Mouse (Mus musculus) forelimb bud, embryonic 11.5 days (tissue): ENCODE measurements around the gene Mip.
"Not testable (repeated sequence)": the region's sequence is repeated elsewhere in the genome, so short reads cannot be mapped to it uniquely, and the experiment has no call there.

ENCODE experiments used
- DNase-seq: peaks from one replicate; pipeline ENCODE4 v3.0.0-alpha.2; 2012; ENCODE audit warnings: low read depth, low spot score

The Mip gene

DNA sequence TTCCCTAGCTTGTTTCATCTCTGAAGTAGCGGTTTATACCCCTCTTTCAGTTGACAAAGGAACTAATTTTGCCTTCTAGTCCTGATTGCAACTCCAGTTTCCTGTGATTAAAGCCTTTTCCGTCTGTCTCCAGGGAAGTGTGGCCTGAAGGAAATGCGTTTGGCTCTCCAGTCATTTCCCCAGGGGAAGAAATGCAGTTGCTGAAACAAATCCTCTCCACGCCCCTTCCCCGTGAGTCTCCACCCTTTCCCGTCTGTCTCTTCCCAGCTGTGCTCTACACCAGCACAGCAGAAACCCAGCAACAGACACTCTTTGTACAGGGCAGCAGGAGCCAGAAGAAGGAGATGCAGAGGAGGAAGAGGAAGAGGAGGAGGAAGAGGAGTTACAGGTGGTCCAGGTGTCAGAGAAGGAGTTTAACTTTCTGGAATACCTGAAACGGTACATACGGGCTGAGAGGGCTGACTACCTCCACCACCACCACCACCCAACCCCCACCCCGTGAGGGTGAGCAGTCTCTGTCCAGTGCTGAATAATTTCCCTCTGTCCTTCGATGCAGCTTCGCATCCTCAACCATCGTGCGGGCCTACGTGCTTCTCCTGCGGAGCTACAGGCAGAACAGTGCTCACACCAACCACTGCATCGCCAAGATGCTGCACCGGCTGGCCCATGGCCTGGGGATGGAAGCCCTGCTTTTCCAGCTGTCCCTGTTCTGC is 21.5 kb downstream of the Mip start:
- DNase-seq, result no peak

- no peak for DNase-seq
These were observed 24.9 kb downstream of the Mip start for GRCm38 (mm10) chr10:128250565-128250964.

GRCm38 (mm10) chr10:128253677-128254255 is 28.1 kb downstream of the Mip start, which contains the start of gene Apon:
TSS of gene Apon (plus strand) at chr10:128254096.
- DNase-seq, result no peak

DNA sequence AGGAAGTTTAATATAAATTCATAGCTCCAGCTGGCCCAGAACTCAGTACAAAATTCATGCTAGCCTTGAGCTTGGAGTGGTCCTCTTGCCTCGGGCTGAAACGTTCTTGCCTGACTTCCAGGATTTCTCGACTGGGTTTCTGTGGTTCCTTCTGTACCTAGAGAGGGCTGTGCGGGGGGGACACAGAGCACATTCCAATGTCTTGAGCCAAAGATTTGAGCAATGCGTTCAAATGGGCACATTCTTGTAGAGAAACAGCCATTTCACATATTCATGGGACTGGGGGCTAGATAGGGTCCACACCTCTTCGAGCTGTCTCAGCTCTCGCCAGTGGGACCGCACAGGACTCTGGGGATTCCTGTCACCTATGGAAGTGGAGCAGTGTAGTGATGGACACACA is 30.3 kb downstream of the Mip start:
- DNase-seq, result no peak

DNA sequence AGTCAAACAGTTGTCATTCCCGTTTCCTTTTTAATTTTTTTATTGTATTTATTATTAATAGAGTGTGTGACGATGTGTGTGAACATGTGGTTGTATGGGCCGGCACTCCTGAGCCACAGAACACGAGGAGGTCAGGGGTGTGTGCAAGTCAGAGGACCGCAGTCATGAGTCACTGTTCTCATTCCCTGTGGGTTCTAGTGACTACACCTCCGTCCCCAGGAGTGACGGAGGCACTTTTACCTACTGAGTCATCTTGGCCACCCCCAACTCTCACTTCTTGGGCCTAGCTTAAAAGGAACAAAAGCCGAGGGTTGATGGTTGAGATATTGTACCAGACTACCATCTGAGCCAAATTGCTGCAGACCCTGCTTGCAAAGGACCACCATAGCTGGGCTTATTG is 30.7 kb downstream of the Mip start:
- no peak for DNase-seq

DNA sequence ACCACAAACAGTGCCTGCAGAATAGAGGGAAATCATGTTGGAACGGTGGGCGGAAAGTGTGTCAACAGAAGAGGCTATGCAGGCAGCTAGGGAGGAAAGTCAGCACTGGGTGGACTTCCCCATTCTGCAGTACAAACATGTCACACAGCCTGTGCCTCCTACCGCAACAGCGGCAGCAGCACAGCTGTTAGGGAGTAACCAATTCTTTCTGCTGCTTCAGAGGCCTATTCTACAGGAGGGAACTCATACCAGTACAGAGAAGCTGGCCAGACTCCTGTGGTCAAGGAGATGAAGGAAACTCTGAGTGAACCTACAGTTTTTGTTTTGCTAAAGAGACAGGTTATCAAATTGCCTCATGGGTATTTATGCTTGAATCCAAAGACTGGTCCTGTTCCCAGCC is 33.3 kb downstream of the Mip start:
- DNase-seq, result no peak

- DNase-seq, result no peak
These were observed 34.3 kb downstream of the Mip start for GRCm38 (mm10) chr10:128259946-128260345.

DNA sequence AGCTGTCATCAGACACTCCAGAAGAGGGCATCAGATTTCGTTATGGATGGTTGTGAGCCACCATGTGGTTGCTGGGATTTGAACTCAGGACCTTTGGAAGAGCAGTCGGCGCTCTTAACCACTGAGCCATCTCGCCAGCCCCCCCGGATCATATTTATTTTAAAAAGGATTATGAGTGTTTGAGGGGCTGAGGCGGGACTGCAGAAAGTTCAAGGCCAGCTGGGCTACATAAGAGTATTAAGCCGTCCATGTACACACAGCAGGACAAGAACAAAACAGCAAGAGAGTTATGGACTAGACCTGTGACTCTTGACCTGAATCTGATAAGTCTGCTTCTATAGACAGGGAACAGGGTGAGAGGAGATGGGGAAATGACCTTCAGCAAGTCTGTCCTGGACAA is 34.7 kb downstream of the Mip start:
- not testable (repeated sequence) for DNase-seq

GRCm38 (mm10) chr10:128262300-128262699 is 36.7 kb downstream of the Mip start:
- no peak for DNase-seq

DNA sequence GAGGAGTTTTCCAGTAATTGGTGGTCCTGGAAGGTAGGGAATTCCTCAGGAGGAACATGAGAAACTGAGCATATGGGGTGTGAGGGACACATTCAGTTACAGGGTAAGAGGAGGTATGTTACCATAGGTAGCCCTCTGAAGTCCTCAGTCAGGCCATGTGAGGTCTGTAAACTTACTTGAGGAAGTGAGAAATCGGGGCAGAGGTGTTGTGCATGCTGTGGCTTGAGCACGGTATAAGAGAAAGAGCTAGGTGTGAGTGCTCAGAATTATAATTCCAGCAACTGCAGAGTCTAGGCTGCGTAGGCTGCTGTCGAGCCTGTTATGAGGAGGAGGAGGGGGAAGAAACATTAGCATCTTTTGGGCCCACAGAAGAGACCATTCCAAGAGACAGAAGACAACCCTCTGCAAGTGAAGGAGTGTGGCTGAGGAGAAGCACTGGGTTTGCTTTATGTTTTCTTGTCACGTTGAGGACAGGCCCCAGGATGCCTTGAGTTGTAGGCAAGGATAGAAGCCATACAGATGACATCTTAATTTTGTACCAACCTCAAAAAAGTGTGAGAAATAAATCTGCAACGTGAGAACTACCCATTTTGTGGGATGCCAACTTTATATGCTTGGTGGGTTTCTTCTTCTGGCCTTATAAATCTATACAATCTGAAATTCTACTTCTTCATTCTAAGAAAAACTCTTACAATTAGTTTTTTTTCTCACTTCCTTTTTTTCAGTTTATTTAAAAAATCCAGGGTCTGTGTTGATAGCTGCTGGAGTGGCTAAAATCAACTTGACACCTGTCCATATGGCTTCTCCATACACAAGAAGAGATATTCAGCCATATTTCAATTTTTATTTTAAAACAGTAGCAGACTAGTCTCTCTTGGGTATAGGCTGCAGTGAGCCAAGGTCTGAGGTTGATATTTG is 38.0 kb downstream of the Mip start:
- DNase-seq, result no peak

DNA sequence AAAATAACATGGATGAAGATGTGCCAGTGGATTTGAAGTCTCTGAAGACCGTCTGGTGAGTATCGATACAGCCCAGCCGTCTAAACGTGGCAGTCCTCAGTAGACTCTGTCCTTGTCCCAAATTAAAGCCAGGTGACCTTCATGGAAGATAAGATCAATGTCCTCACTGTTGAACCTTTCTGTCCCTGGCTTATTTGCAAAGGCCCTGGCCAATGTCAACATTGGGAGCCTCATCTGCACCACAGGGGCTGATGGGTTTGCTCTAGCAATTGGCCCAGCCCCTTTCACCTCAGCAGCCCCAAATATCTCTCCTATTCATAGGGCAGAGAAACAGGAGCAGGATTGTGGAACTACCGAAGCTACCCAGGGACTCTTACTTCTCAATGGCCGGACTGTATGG is 42.7 kb downstream of the Mip start, which contains the start of gene Apof:
TSS of gene Apof (plus strand) at position 301 of the 400 bp plus-strand sequence.
- DNase-seq, result no peak

GRCm38 (mm10) chr10:128269206-128269910 is 43.7 kb downstream of the Mip start:
- no peak for DNase-seq

DNA sequence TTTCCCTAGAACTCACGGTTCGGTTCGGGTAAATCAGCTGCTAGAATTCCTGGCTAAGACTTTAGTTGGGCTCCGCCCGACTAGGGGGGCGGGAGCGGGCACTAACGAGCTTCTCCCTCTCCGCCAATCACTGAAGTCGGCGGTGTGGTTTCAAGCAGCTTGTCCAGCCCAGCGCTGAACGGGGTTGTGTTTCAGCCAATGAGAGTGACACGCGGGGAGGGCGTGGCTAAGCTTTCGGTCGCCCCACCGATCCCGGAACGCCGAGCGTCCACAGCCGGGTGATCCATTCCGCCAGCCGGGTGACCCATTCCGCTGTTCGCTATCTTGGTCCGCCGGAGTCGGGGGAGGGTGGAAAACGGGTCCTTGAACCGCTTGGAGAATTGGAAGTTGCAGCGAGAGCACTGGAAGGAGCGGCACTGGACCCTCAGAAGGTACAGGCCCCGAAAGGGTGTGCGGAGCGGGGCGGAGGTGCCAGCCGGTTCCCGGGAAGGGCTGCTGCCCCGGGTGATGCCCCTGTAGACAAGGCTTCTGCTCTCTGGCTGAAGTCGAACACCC is 44.7 kb downstream of the Mip start, which contains the start of gene Stat2:
TSS of gene Stat2 (plus strand) at position 273 of the 555 bp plus-strand sequence.
- DNase-seq, result peak; percentile 96

DNA sequence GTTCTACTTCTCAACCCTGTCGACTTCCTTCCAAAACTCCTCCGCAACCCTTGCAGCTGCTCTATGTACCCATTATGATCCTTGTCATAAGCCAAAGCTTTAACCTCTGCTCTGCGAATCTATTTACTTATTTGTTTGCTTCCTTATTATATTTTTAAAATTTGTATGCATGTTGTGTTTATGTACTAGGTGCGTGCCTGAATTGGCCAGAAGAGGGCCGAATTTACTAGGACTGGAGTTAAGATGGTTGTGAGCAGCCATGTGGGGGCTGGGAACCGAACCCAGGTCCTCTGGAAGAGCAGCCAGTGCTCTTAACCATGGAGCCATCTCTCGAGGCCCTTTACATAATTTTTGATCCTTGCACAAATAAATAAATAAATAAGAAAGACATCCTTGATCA is 45.2 kb downstream of the Mip start:
- no peak for DNase-seq

DNA sequence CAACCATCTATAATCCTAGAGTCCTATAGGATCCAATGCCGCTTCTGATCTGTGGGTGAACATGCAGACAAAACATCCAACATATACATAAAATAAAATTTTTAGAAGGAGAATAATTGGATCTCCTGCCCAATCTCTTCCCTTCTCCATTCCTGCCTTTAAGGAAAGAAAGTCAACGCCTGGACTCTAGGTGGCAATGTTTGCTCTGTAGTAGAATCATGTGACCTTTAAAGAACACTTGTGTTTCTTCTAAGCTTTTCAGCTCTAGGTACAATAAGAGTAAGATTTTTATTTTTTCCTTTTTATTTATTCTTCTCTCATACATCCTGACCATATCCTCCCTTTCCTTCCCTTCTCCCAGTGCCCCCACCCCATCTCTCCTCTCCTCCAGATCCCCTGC is 46.2 kb downstream of the Mip start:
- no peak for DNase-seq

- DNase-seq, result not testable (repeated sequence)
These were observed 47.3 kb downstream of the Mip start for GRCm38 (mm10) chr10:128272819-128273439.

DNA sequence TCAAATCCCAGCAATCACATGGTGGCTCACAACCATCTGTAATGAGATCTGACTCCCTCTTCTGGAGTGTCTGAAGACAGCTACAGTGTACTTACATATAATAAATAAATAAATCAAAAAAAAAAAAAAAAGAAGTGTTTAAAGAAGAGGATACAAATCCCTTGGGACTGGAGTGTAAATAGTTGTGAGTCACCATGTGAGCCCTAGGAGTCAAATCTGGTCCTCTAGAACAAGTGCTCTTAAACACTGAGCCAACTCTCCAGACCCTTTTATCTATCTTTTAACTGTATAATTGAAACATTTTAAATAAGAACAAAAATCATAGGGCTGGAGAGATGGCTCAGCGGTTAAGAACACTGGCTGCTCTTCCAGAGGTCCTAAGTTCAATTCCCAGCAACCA is 49.7 kb downstream of the Mip start:
- not testable (repeated sequence) for DNase-seq

DNA sequence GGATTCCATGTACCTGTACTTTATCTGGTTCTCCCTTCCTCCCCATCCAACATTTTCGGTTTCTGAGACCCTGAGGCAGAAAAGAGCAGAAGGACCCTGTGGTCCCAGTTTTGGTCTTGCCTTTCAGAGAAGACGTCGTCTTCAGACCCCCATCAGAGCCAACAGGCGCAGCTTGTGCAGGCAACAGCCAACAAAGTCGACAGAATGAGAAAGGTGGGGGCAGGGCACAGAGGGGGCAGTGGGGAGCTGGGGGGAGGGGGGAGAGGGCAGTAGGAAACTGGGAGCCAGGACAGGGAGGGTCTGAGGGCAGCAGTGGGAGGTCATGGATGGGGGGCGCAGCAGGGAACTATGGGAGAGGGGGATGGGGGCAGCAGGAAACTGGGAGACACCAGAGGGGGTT is 52.5 kb downstream of the Mip start:
- DNase-seq, result no peak

DNA sequence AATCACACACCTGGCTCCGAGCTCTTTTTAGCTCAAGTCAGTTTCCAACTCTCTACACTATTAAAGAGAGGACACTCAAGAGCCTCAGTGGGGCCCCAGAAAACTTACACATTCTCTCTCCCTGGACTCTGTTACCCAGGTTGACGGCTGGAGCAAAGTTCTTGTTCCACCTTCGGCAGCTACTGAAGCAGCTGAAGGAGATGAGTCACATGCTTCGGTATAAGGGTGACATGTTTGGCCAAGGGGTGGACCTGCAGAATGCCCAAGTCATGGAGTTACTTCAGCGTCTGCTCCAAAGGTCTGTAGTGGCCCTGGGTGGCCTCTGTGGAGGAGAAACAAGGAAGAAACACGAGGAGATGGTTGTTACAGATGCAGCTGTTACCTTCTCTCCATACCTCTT is 55.3 kb downstream of the Mip start:
- no peak for DNase-seq
